Mouse (Mus musculus) thymus, postnatal 0 days (tissue): ENCODE data around the gene Ndufa13. TPM values are rescaled to one million over a fixed set of nuclear protein-coding genes. Genes with fewer than 3 reads are reported as not detected.

Experiments used
- DNase-seq: peaks from one replicate; pipeline ENCODE4 v3.0.0-alpha.2; 2015; ENCODE audit warnings: low spot score
- polyA plus RNA-seq: library from polyadenylated mRNA; unstranded; fragments of >200 nt; fragmentation: Nextera tagmentation; extraction: Ambion mirVana; gene quantifications from 2 replicates; pipeline ENCODE4 v1.2.1, GENCODE M21; 2015

Gene Ndufa13
- polyA plus RNA-seq, 1 experiment from 2014 or later: 228 TPM

DNA sequence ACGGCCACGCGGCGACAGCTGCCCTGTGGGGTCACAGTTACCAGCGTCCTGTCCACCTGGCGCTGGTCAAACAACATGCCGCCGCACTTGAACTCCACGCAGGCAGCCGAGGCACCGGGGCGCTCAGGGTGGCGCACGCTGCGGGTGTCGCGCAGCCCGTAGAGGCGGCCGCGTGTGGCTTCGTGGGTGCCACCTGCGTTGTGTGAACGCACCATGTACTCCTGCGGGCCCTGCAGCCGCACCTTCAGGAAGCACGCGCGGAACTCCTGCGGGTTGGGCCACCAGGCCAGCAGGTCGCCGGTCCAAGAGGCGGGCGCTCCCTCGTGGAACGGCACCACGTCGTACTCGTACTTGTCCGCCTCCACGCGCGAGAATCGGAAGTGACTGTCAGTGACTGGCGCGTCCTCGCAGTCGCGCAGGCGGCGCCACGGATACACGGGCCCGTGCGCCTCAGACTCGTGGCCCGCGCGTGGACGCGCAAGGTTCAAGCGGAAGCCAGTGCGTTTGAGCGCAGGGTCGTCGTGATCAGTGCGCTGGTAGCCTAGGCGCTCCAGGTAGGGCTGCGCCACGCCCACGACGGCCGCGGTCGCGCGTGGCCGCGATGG is 21.0 kb downstream of the Ndufa13 start:
- DNase-seq: no peak

DNA sequence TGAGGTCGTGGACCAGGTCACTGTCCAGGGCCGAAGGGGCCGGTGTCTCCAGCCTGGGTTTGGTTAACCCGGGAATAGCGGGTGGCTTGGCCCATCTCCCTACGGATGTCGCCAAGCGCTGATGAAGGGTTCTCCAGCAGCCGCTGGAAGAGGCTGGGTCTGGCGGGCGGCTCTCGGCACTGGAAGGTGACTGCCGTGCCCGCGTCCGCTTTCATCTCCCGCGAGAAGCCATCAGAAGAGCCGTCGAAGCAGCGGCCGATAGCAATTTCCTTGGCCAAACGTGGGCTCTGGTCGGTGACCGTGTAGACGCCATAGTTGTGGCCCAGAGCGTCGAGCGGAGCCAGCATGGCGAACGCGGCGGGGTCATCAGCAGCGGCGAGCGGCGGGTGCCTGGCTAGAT is 21.5 kb downstream of the Ndufa13 start:
- no peak for DNase-seq

DNA sequence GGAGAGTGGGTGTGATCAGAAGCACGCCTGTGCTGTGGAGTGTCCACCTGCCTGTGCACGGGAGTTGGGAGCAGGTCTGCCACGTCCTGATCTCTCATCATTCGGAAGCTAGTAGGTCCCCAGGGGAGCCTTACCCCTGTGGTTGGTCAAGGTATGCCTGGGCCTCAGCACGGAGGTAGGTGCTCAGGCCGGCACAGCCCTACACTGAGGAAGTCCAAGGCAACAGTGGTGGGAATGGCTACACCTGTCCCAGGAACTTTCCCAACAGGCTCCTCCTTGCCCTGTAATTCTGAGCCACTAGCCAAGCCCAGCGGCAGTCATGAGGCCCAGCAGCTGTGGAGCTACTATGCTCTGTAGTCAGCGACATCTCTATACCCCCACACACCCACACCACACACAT is 22.7 kb downstream of the Ndufa13 start:
- DNase-seq: no peak

DNA sequence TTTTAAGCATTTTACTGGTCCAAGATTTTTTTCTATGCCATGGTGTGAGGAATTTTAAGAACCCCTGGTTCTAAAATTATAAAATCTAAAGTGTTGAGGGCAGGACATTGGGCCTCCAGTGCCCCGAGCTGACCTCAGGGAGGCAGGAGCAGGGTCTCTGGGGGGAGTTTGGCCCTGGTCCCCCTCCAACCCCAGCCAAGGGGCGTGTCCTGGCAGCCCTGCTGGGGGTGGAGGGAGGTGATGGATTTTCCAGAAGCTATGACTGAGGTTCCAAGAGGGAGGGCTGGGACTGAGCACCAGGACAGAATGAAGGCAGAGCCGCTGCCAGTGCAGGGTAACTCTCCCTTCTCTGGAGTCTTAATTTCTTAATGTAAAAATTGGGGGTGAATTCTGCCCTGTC is 24.4 kb downstream of the Ndufa13 start:
- DNase-seq: no peak

DNA sequence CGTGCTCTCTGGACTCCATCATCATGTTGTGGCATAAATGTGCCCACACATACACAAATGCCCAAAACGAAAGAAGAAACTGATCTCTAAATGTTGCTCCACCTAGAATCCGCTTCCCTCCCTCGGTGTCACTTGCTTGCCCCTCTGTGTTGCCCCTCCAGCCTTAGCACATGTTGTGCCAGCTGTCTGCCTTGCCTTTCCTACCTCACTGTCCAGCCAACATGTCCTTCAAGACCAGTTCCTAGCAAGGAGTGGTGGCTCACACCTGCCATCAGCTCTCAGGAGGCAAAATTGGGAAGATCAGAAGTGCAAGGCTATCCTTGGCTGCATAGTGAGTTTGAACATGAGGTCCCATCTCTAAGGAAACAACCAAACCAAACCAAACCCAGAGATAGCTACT is 25.0 kb downstream of the Ndufa13 start:
- no peak for DNase-seq

DNA sequence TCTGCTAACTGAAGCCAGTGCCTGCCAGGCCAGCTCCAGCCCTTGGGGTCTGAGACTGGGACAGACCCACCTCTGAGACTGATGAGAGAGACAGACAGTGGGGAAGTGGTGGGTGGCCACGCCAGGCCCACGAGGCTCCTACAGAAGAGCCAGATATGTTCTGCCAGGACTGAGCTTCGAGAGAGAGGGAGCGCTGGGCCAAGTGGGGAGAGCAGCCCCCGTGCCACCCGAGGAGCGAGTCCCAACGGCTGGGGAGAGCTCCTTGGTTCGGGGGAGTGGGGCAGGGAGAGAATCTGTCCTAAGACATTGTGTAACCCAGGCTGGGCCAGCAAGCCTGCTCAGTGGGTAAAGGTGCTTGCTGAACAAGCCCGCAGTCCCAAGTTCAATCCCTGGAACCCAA is 25.4 kb downstream of the Ndufa13 start:
- no peak for DNase-seq

DNA sequence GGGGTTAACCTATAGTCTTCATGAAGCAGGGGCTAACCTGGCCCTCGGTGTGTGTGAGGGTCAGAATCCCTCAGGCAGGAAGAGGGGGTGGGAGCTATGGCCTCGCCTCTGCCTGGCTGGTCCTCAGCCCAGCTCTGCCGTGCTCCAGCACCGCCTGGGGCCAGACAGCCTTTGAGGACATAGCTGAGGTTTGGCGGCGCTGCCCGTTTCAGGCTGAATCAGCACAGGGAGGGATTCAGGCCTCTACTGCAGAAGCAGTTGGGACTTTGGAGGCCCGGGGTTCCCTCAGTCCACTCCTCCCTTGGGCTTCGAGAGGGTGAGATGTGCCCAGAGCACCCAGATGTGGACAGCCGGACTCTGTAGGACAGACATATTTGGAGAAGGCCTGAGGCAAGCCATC is 26.3 kb downstream of the Ndufa13 start:
- DNase-seq: no peak

DNA sequence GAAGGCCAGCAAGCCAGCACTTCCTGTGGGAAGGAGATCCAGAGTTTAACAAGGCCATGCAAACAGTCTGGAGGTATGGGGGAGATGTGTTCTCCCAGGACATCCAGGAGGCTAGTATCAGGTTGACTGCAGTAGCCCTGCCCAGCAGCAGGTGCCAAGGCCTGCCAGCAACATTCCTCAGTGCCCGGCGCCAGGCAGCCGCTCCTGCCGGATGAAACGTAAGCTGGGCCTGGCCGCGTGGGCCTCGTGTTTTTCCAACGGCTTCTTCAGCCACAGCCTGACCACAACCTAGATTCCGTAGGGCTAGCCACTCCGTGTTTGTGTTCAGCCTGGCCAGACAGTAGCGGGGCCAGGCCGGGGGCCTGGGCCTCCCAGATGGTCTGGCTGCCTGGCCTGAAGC is 27.7 kb downstream of the Ndufa13 start:
- DNase-seq: no peak

DNA sequence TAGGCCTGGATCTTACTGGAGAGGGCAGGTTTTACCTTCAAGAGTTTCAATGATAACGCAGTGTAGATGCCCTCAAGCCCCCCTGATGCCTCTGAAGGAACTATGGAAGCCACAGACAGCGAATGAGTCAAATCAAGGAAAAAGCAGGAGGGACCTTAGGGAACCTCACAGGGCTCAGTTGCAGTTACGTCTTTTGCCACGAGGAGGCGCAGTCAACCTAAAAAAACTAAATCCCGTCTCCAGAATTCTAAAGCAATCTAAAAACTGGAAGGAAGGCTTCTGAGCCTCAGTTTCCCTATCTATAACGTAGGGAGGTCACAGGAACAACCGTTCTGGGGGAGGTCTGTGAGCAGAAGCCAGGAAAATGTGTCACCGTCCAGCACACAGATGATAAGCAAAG is 28.2 kb downstream of the Ndufa13 start:
- DNase-seq: peak; percentile 64

DNA sequence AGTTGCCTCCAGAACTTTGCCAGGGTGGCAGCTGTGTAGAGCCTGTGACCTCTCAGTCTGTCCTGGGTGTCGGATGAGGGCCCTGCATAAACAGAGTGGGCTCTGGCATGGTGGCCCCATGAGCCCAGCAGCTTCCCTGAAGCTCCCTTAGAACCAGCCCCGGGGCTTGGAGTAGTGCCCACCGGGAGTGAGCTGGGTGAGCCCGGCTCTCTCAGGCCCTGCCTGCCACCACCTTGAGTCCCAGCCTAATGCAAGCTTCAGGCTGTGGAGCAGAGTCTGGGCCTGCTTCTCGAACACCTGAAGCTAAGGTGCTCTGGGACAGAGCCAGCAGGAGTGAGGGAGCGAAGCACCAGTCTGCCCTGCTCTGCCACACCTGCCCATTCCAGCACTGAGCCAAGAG is 31.5 kb downstream of the Ndufa13 start:
- DNase-seq: no peak

DNA sequence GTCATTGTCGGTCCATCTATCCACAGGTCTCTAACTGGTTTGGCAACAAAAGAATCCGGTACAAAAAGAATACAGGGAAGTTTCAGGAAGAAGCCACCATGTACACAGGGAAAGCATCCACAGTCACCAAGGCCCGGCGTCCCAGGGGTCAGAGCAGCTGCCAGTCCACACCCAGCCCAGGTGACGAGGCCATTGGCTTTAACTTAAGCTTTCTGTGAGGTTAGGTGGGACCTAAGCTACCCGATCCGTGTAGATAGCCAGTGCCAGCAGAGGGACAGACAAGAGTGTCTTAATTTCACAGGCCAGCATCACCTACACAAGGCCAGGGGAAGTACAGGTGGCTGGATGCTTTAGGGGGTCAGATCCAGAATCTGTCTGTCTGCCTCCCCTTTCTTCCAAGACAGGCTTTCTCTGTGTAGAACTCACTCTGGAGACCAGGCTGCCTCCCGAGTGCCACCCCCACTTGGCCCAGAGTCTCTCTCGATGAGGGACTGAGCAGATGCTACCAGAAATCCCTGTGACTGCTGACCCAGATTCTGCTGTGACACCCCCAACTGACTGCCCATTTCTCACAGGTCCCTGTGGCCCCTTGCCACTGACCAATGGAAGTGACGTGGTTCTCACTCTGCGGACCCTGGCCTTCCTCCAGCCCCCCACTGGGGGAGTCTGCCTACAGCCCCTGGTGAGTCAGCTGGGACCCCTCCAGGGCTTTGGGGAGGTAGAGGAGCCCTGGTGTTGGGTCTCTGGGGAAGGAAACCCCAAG is 32.2 kb downstream of the Ndufa13 start:
- DNase-seq: no peak

DNA sequence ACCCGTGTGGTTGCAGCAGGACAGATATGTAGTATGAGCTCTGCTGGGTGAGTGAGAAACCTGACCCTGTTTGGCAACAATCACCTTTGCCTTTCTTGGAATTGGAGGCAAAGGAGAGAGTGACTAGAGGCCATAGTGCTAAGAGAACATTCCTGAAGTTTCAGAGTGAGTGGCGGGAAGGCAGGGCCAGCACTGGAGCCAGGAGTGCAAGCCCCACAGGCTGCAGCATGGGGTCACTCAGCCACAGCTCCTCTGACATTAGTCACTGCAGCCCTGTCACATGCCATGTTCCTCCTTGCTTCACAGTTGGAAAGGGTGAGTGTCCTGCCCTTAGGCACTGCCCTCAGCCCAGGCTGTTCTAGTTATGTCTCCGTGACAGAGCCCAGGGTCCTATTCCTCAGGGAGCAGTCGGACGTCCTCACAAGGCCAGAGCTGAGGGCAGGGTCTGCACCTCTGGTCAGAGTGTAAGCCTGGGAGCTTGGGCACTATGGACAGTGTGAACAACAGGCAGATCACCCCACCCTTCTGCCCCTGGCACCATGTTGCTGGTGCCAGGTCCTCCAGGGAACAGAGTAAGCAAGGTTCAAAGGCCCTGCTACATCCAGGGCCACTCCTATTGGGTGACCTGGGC is 34.5 kb downstream of the Ndufa13 start:
- DNase-seq: no peak

DNA sequence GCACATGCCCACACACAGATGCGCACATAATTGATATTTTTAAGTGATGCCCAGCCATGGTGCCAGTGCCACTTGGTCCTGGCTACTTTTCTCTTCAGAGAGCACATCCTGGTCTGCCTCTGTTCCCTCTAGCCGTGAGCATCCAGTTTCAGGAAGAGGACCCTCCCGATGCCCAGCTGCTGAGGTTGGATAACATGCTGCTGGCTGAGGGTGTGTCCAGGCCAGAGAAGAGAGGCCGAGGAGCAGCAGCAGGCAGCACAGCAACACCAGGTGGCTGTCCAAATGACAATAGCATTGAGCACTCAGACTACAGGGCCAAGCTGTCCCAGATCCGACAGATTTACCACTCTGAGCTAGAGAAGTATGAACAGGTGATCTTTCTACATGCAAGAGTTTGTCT is 38.2 kb downstream of the Ndufa13 start:
- DNase-seq: no peak

DNA sequence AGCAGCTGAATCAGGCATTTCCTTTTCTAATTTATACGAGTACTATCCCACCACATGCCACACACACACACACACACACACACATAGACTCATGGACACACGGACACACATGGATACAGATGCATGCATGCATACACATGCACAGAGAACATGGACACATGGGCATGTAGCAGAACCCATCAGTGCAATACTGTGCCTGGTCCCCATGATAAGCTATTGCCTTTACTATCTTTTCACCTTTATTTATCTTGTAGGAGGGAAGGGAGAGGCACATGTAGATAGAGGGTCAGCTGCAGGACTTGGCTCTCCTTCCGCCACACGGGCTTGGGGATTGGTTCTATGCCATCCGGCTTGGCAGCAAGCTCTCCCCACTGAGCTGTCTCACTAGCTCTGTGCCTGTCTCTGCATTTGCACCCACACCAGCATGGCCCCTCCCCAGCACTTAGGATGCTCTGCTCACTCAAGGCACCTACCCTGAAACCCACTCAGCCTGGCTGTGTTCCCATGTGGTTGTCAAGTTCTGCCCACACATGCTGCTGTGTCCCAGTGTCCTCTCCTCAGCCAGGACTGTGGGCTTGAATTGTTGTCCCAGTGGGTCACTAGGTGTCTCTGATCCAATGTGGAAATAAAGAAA is 38.9 kb downstream of the Ndufa13 start:
- no peak for DNase-seq

DNA sequence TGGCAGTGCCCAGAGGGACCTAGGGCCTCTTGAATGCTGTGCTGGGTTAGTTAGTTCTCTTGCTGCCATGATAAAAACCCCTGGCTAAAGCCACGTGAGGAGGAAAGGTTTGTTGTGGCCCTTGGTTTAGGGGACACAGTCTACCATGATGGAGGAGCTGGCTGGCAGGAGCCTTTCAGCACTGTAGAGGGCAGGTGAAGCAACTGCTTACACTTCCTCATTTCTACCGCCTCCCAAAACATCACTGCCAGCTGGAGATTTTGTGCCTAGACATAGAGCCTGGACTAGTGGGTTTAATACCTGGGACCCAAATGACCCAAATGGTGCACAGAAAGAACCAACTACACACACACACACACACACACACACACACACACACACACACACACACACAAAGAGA is 41.1 kb downstream of the Ndufa13 start:
- DNase-seq: no peak

DNA sequence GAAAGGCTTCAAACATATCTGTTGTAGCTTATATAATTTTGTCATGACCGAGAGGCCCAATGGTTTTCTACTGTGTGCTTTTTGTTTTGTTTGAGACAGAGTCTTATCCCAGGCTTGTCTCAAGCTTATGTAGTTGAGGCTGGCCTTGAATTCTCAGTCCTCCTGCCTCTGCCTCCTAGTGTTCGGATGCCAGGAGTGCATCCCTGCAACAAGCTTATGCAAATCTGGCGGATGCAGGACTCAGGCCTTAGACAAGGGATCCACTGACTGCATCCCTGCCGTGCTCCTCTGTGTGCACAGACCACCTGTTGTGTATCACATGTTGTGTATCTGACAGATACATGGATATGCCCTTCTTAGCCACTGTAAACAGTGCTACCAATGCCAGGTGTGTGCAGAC is 41.6 kb downstream of the Ndufa13 start:
- no peak for DNase-seq

DNA sequence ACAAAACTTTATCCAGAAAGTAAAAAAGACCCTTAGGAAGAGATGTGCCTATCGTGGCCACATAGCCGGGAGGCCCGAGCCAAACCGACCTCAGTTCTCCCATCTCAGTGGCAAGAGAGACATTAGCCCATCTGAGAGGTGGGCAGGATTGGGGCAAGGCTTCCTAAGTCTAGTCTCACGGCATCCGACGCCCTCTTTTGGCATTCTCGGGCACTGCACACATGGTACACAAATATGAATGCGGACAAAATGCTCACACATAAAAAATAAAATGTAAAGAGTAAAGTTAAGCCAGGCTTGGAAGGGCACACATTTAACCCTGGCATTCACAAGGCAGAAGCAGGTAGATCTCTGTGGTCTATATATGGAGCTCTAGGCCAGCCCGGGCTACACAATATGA is 48.5 kb downstream of the Ndufa13 start:
- DNase-seq: no peak

DNA sequence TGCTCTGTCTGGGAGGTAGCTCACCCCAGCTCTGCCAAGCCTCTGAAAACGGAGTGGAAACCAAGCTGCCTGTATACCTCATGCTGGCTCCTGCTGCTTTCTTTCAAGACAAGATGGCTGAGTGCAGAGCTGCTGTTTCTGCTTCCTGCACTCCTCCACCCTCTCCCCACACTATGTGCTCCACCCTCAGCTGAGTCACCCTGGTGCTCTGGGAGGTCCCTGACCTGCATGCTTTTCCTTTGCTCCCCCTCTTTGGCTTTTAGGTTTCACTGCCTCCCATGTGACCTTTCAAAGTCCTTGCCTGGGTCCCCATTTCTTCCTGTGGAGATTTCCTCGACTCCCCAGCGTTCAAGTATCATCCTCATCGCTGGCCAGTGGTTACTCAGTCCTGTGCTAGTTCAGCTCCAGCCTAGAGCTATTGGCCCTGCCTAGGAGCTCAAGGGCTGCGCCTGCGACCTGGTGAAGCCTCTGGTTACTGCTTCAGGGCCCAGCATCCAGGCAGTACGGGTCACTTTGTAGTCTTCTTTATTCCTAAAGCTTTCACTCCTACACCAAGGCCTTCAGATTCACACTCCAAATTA is 51.3 kb downstream of the Ndufa13 start:
- no peak for DNase-seq

DNA sequence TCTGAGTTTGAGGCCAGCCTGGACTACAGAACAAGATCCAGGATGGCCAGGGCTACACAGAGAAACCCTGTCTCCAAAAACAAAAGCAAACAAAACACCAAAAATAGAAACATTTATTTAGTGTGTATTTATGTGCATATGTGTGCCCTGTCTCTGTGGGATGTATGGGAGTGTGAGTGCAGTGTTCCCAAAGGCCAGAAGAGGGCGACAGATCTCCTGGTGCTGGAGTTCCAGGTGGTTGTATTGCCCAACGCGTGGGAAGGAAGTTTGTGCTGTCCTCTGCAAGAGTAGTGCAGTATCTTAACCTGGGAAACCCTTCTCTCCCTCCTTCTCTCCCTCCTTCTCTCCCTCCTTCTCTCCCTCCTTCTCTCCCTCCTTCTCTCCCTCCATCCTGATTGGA is 52.5 kb downstream of the Ndufa13 start:
- peak; percentile 36 for DNase-seq

DNA sequence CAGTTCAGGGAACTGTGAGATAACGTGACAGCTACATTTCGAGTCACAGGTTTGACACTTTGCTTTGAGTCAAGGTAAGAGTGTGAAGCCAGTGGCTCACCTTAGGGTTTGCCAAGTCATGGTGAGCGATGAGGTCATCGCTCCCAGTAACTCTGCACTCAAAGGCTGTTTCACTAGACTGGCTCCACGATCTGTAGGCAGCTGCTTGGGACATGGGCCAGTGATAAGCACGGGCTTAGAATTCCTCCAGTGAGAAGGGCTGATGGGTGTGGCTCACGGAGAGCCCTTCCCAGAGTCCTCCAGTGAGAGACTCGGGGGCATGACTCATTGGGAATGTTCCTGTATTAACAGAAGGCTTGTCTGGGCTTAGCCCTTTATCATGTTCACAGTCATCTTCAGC is 53.4 kb downstream of the Ndufa13 start:
- no peak for DNase-seq

DNA sequence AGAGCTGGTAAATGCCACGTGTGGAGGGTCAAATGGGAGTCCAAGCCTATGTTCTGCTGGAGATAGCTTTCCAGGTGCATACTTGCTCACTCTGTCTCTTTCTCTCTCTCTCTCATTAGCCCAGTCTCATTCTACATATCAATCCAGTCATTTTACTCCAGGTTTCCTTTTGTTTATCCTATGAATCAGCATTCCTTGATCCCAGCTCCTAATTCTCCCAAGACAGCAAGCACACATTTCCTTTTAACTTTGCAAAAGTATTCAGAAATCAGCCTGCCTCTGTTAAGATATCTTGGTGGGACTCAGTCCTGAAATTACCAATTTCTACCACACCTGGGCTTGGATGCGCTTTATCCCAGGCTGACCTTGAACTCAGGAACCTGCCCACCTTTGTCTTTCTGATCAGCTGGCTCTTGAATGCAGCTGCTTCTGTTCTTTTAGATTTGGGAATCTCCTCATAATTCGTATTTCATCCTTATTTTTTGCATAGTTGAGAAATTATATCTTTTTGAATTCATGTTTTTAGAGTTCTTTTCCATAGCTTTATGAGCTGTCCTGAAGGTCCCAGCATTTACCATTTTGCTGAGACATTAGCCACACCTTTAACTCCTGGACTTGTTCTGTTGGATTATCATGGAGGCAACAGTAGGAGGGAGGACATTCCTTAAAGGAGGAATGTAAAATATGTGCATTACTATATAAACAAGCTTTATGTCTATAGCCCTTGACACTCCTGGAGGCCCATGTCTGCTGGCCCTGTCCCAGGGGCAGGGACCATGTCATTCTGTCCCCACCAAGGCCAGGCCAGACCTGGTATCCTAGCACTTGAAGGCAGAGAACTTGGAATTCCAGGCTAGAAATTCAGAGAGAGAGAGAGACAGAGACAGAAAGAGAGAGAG is 54.9 kb downstream of the Ndufa13 start:
- no peak for DNase-seq
